Mouse (Mus musculus) embryonic facial prominence, embryonic 10.5 days (tissue): Measurements from ENCODE around the gene Sp140. TPM values are rescaled to one million over a fixed set of nuclear protein-coding genes. Genes with fewer than 3 reads are reported as not detected.
"Not testable (repeated sequence)": the region's sequence is repeated elsewhere in the genome, so short reads cannot be mapped to it uniquely, and the experiment has no call there.

Experiments
- DNase-seq: peaks from one replicate; pipeline ENCODE4 v3.0.0-alpha.2; 2017; ENCODE audit warnings: low spot score
- H3K27ac ChIP-seq: fragments of 300-500 bp; sonication (generic); replicated peaks from 2 replicates; pipeline ENCODE4 v1.5.1; 2016; ENCODE audit warnings: mild to moderate bottlenecking
- H3K27me3 ChIP-seq: fragments of 300-500 bp; sonication (generic); replicated peaks from 2 replicates; pipeline ENCODE4 v1.6.1; 2016; ENCODE audit warnings: low read depth, mild to moderate bottlenecking; ENCODE audit not compliant: poor library complexity, severe bottlenecking
- H3K36me3 ChIP-seq: fragments of 300-500 bp; sonication (generic); replicated peaks from 2 replicates; pipeline ENCODE4 v1.6.1; 2016; ENCODE audit warnings: mild to moderate bottlenecking, moderate library complexity
- H3K4me1 ChIP-seq: fragments of 300-500 bp; sonication (generic); 2 replicates; pipeline ENCODE4 v1.6.1; 2016
- H3K4me3 ChIP-seq: fragments of 300-500 bp; sonication (generic); 2 replicates; pipeline ENCODE4 v1.5.1; 2016; ENCODE audit warnings: mild to moderate bottlenecking, moderate library complexity
- H3K9me3 ChIP-seq: fragments of 300-500 bp; sonication (generic); 2 replicates; pipeline ENCODE4 v1.6.1; 2016; ENCODE audit warnings: mild to moderate bottlenecking
- WGBS: fragments of 180-500 bp; shearing (Covaris S2); methylation state at CpG from one replicate; pipeline ENCODE4 v1.1.7; 2016; 5-methylcytosine and 5-hydroxymethylcytosine counted together
- polyA plus RNA-seq: library from polyadenylated mRNA; unstranded; fragments of >200 nt; fragmentation: Nextera tagmentation; extraction: Ambion mirVana; gene quantifications from 2 replicates; pipeline ENCODE4 v1.2.1, GENCODE M21; 2016

The Sp140 gene
- polyA plus RNA-seq, 1 experiment from 2014 or later, result 0.55 TPM

DNA sequence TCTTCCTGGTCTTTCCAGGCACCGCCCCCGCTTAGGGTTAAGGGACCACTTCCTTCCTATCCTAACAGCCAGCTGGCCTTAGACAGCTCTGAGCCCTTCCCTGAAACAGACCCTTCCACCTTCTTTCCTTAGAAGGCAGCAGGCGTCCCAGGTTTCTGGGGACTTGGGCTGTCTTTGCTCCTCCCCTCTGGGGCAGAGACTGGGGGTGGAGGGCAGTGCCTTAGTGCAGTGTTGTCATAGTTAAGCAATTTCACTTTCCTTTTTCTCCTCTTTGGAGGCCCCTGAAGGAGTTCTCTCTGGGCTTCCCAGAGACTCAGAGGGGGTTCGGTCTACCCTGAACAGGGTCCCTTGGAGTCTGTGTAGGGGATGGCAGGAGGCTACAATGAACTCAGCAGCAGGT, 616 bp downstream of the Sp140 start:
- H3K27ac ChIP-seq, H3K9me3 ChIP-seq, H3K4me3 ChIP-seq, H3K36me3 ChIP-seq, H3K27me3 ChIP-seq, DNase-seq, H3K4me1 ChIP-seq: not testable (repeated sequence)
- WGBS, result 60% methylated on average over 4 of the region's 4 CpGs

- not testable (repeated sequence) for DNase-seq, H3K36me3 ChIP-seq, H3K4me3 ChIP-seq, H3K27me3 ChIP-seq, H3K4me1 ChIP-seq, H3K9me3 ChIP-seq, H3K27ac ChIP-seq
- WGBS, result 67% methylated on average over 1 of the region's 1 CpGs
These were observed 4.2 kb downstream of the Sp140 start for GRCm38 (mm10) chr1:85604341-85604740.

DNA sequence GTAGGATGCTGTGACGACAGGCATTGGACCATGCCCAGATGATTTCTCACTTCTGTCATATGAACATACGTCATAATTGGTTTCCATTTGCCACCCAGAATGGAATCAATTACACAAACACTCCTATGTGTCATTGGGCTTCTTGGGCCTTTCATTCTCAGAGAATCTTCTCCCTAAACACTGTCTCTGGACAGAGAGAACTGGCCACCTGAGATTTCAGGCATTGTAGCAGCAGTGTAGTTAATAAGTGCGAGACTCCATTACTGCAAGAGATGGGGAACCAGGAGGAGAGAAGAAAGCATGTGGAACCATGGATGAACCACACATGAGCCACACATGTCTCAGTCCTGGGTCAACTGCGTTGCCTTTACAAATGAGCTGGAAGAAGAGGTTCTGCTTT, 8.2 kb downstream of the Sp140 start:
- H3K27ac ChIP-seq, H3K9me3 ChIP-seq, H3K4me3 ChIP-seq, H3K27me3 ChIP-seq, H3K36me3 ChIP-seq, H3K4me1 ChIP-seq, DNase-seq: not testable (repeated sequence)
- 80% methylated on average over 3 of the region's 4 CpGs for whole genome bisulfite sequencing

DNA sequence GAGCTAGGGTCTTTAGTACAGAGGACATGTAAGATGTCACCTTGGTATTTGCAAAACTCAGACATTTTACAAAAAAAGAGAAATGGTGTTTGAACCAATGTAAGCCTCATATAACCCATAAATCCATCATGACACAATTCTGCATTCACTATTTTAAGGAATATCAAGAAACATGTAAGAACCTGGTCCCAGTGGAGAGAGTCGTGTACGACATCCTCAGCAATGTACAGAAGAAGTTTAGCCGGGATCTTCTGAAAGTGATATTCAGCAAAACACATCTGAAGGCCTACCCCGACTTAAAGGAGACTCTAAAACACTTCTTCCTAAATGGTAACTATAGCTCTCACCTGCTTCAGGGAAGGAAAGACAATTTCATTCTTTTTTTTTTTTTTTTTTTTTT, 10.4 kb downstream of the Sp140 start:
- H3K4me3 ChIP-seq, H3K27me3 ChIP-seq, DNase-seq, H3K9me3 ChIP-seq, H3K4me1 ChIP-seq, H3K36me3 ChIP-seq, H3K27ac ChIP-seq: not testable (repeated sequence)
- no CpG with 5 or more reads among the region's 4 CpGs for WGBS

GRCm38 (mm10) chr1:85615096-85615495, 14.9 kb downstream of the Sp140 start:
- not testable (repeated sequence) for H3K4me1 ChIP-seq, DNase-seq, H3K27me3 ChIP-seq, H3K4me3 ChIP-seq, H3K36me3 ChIP-seq, H3K27ac ChIP-seq
- WGBS, result 93% methylated on average over 3 of the region's 3 CpGs
- peaks cover 13% of the 10 kb centered on the region for H3K9me3 ChIP-seq

GRCm38 (mm10) chr1:85615819-85616218, 15.6 kb downstream of the Sp140 start:
- WGBS, result 67% methylated on average over 3 of the region's 3 CpGs
- not testable (repeated sequence) for H3K27me3 ChIP-seq, H3K4me3 ChIP-seq, H3K4me1 ChIP-seq, H3K27ac ChIP-seq, H3K36me3 ChIP-seq, DNase-seq
- H3K9me3 ChIP-seq, result peaks cover 11% of the 10 kb centered on the region

GRCm38 (mm10) chr1:85617161-85617560, 17.0 kb downstream of the Sp140 start:
- 68% methylated on average over 4 of the region's 5 CpGs for WGBS
- not testable (repeated sequence) for H3K4me3 ChIP-seq, H3K9me3 ChIP-seq, H3K27ac ChIP-seq, H3K27me3 ChIP-seq, H3K4me1 ChIP-seq, H3K36me3 ChIP-seq, DNase-seq

- not testable (repeated sequence) for H3K27ac ChIP-seq, H3K9me3 ChIP-seq, DNase-seq, H3K36me3 ChIP-seq, H3K4me3 ChIP-seq, H3K27me3 ChIP-seq, H3K4me1 ChIP-seq
- 71% methylated on average over 1 of the region's 1 CpGs for WGBS
These were observed 18.5 kb downstream of the Sp140 start for GRCm38 (mm10) chr1:85618689-85619088.

GRCm38 (mm10) chr1:85636936-85637335, 36.8 kb downstream of the Sp140 start:
- H3K4me1 ChIP-seq, H3K27me3 ChIP-seq, H3K27ac ChIP-seq, DNase-seq, H3K36me3 ChIP-seq, H3K4me3 ChIP-seq, H3K9me3 ChIP-seq: not testable (repeated sequence)
- 63% methylated on average over 3 of the region's 3 CpGs for WGBS

GRCm38 (mm10) chr1:85638144-85638543, 38.0 kb downstream of the Sp140 start:
- not testable (repeated sequence) for H3K9me3 ChIP-seq, H3K4me1 ChIP-seq, H3K27ac ChIP-seq, H3K4me3 ChIP-seq, H3K27me3 ChIP-seq, H3K36me3 ChIP-seq, DNase-seq
- WGBS, result 82% methylated on average over 4 of the region's 4 CpGs

GRCm38 (mm10) chr1:85649881-85650280, 49.7 kb downstream of the Sp140 start, which contains the start of gene Sp100:
TSS of gene Sp100 (plus strand) at chr1:85649988.
- H3K27me3 ChIP-seq, H3K4me3 ChIP-seq, H3K36me3 ChIP-seq, H3K9me3 ChIP-seq, H3K27ac ChIP-seq, H3K4me1 ChIP-seq, DNase-seq: not testable (repeated sequence)
- WGBS, result 67% methylated on average over 6 of the region's 6 CpGs

DNA sequence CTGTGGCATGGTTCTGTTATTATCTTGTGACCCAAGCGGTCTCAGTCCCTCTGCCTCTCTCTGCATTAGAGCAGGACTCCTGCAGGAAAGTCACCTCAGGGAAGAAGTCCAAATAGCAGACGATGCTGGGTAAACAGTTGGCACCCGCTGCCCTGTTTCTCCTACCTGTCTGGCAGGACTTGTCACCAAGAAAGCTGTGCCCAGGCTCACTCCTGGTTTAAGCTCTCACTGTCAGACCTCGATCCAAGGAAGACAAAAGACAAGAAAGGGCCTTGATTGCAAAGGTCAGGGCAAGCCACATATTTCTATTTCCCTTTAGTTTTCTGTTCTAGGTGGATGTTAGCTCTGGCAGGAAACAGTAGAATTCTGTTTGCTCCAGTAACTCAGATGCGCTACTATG, 50.3 kb downstream of the Sp140 start:
- not testable (repeated sequence) for H3K36me3 ChIP-seq, H3K9me3 ChIP-seq, DNase-seq, H3K4me1 ChIP-seq, H3K4me3 ChIP-seq, H3K27me3 ChIP-seq, H3K27ac ChIP-seq
- WGBS, result 71% methylated on average over 4 of the region's 5 CpGs

DNA sequence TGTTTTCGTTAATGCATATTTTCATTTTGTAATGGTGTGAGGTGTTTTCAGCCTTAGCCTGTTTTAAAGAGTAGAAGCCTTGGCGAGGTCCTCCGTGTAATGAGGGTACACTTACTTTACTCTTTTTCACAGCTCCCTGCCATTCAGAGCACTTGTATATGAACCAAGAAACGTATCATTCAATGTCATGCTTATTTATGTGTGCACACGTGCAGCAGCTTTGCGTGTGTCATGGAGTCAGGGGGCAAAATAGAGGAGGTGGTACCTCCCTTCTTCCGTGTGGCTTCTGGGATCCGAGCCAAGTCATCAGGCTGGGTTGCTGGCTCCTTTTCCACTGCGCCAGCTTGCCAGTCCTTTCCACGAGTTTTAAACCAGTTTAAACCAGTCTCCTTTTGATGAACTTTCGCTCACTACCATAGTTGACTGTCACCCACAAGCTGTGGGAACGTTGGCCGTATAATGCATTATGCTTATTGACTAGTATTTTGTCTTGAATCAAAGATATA, 51.6 kb downstream of the Sp140 start:
- not testable (repeated sequence) for H3K4me1 ChIP-seq, H3K36me3 ChIP-seq, H3K27ac ChIP-seq, H3K27me3 ChIP-seq, H3K4me3 ChIP-seq, H3K9me3 ChIP-seq, DNase-seq
- WGBS, result 86% methylated on average over 13 of the region's 13 CpGs

- H3K27ac ChIP-seq, H3K4me3 ChIP-seq, H3K4me1 ChIP-seq, DNase-seq, H3K27me3 ChIP-seq, H3K36me3 ChIP-seq, H3K9me3 ChIP-seq: not testable (repeated sequence)
- 96% methylated on average over 2 of the region's 2 CpGs for whole genome bisulfite sequencing
These were observed 57.0 kb downstream of the Sp140 start for GRCm38 (mm10) chr1:85657211-85657610.
